Mouse (Mus musculus): ENCODE results near the gene Epb41l1.

DNA sequence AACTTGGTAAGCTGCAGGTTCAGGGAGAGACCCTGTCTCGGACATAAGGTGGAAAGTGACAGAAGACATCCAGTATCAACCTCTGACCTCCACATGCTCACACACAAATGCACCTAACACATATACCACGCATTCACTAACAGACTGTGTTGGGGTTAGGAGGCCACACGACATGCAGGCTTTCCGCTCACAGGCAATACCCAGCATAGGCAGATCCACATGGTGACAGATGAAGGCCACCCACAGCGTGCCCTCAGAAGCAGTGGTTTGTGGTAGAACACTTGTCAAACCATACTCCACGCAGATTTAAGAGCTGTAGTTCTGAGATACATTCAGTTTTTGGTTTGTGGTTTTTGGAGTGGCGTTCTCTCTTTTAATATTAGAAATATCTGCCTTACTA is 147.9 kb downstream of the Epb41l1 start:
- TF ChIP-seq POLR2A (IDR thresholded peaks at IDR 0.05; ENCODE audit: control insufficient read depth, low read depth, low read length) (no peak), CTCF (IDR thresholded peaks at IDR 0.05; ENCODE audit: control insufficient read depth, insufficient read depth, insufficient replicate concordance, low read depth, low read length) (no peak)
